Mouse (Mus musculus): ENCODE measurements around the gene Slc16a10.

DNA sequence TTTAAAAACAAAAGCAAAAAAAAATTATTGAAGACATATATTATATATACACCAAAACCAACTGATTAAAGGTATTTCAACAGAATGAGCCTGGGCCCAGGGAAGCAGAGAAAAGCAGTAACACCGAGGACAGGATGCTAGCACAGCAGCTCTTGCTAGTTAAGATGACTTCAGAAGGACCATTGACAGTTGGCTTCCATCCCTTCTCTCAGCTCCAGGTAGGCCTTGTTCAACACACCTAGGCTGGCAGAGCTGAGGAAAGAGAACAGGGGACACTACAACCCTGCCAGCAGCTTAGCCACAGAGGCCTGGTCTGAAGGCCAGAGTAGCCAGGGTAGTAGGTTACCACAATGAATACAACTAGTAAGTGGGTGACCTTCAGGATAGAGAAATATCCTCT lies 11.9 kb downstream of the Slc16a10 start:
- TF ChIP-seq POLR2A (IDR thresholded peaks at IDR 0.05; ENCODE audit: borderline replicate concordance, low read depth, low read length) = no peak
- no peak for TF ChIP-seq CTCF (IDR thresholded peaks at IDR 0.05; ENCODE audit: low read depth, low read length)
